Mouse (Mus musculus) liver, embryonic 14.5 days (tissue): ENCODE measurements at regions not wholly inside any gene's neighbourhood (a gene's known extent, or its start where the extent isn't known, plus 50 kb on each side); places are given as distances from the start of the nearest gene placed in this dataset.

Experiments used
- CTCF ChIP-seq: IDR thresholded peaks from 2 replicates; pipeline ENCODE4 v1.5.1; 2016; ENCODE audit warnings: antibody characterized with exemption, low read depth, control low read depth
- EP300 ChIP-seq: IDR thresholded peaks from 2 replicates; pipeline ENCODE4 v1.6.1; 2016; ENCODE audit warnings: antibody characterized with exemption, low read depth

DNA sequence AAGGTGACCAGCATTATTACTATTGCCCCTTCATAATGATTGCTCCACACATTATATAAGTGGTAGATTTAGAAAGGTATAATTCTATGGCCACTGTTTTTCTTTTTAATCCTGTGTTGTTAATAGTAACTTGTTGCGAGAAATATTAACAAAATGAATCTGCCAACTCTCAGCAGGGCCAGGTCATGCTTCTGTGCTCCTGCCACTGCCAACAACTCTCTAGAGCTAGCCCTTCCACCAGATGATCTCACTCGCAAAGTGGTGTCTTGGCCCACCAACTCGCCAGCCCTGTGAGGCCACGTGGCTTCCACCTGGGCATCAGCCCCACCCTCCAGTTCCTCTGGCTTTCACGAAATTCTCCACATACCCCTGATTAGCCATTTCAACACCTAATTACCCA, 197.1 kb downstream of the Gm11232 start:
- no peak for TF ChIP-seq CTCF
- no peak for TF ChIP-seq EP300
